Mouse (Mus musculus): Measurements from ENCODE around the gene Klk4. TPM values are rescaled to one million over a fixed set of nuclear protein-coding genes. Genes with fewer than 3 reads are reported as not detected.

Klk4 gene
- polyA plus RNA-seq (2016; fragmentation: Nextera tagmentation; extraction: Ambion mirVana) = 0.15 and 0.20 TPM in 2 replicates

DNA sequence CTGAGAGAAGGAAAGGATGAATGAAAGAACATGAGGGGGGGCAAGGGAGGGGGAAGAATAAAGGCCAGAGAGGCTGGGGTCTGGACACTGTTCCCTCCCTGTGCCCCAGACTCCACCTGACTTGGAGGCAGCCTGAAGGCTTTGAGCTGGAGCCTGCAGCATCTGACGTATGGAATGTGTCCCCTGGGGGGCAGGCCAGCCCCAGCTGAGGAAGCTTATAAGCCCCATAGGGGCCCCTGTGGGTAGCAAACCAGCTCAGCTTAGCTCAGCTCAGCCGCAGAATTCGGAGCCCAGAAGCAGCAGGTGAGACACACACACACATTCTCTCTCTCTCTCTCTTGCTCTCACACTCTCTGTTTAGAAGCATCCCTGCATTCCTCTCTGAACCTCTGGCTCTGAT, at the start of gene Klk4:
Gene Klk4, plus strand, starts transcription at position 249 of the 400 bp plus-strand sequence.
- no peak for ATAC-seq (ENCODE audit: low FRiP score, low read depth)
- Histone ChIP-seq H3K36me3 (no peaks in the 10 kb centered on the region), H3K4me1 (no peaks in the 10 kb centered on the region), H3K4me3 (no peak within 1 kb of the TSS), H3K9ac (no peak within 1 kb of the TSS), H3K4me2 (replicated peaks) (no peak within 1 kb of the TSS), H3K9me3 (no peaks in the 10 kb centered on the region), H3K27me3 (replicated peaks) (no peaks in the 10 kb centered on the region), H3K27ac (no peak within 1 kb of the TSS)
- 21% methylated on average over 3 of the region's 3 CpGs for WGBS

DNA sequence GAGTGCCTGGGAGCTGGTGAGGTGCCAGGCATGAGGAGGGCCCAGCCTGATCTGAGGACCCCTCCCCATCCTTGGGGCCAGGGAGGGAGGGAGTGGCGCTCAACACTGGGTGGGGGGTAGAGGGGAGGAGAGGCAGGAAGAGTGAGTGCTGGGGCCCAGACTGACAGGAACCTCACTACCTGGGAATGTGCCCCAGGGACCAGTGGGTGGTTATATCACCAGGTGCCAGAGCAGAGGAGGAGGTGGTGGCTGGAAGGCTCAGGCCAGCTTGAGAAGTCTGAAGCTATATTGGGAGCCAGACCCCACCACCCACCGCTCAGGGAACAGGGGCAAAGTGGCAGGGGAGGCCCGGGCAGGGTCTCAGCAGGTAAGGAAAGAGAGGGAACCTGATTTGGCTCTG, 39.3 kb upstream of the Klk4 start, which contains the start of gene Klk5:
Gene Klk5, plus strand, starts transcription at position 271 of the 400 bp plus-strand sequence.
- no peaks in the 10 kb centered on the region for H3K4me1 ChIP-seq
- no peaks in the 10 kb centered on the region for H3K27me3 ChIP-seq (replicated peaks)
- no peak within 1 kb of the TSS for H3K4me2 ChIP-seq (replicated peaks)
- no peak within 1 kb of the TSS for H3K9ac ChIP-seq
- ATAC-seq (ENCODE audit: low FRiP score, low read depth) = no peak
- H3K9me3 ChIP-seq = no peaks in the 10 kb centered on the region
- WGBS = 59% methylated on average over 3 of the region's 3 CpGs
- H3K4me3 ChIP-seq = no peak within 1 kb of the TSS
- no peaks in the 10 kb centered on the region for H3K36me3 ChIP-seq
- no peak within 1 kb of the TSS for H3K27ac ChIP-seq

DNA sequence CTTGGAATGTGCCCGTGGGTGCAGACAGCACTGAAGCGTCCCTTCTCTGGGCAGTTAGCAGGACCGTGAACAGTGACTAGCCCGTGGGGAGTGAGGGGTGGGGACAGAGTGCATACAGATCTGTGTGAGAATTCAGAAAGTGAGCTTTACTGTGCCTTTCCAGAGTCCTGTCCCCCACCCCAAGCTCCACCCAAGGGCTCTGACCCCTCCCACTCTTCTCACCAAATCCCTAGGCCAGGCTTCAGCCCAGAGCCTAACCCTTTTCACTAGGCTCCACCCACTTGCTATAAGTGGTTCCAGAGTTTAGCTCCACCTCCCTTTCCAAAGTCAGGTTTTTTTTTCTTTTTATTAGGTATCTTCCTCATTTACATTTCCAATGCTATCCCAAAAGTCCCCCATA, 37.2 kb upstream of the Klk4 start:
- H3K4me3 ChIP-seq = no peak overlapping the region
- H3K9me3 ChIP-seq = no peaks in the 10 kb centered on the region
- H3K27ac ChIP-seq = no peak overlapping the region
- H3K4me2 ChIP-seq (replicated peaks) = no peak overlapping the region
- no peaks in the 10 kb centered on the region for H3K4me1 ChIP-seq
- H3K27me3 ChIP-seq (replicated peaks) = no peaks in the 10 kb centered on the region
- no peaks in the 10 kb centered on the region for H3K36me3 ChIP-seq
- ATAC-seq (ENCODE audit: low FRiP score, low read depth) = no peak
- 90% methylated on average over 4 of the region's 4 CpGs for WGBS
- H3K9ac ChIP-seq = no peak overlapping the region

DNA sequence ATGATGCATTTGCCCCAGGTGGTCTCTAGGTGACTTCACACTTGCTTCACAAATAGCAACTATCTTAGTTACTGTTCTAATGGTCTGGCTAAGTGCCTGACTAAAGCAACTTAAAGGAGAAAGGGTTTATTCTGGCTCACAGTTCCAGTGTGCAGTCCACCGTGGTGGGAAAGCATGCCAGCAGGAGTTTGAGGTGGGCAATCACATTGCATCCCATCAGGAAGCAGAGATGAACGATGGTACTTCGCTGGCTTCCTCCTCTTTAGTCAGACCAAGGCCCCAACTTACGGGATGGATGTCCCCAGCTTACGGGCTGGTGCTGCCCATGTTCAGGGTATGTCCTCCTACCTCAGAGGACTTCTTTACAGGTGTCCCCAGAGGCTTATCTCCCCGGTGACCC, 29.3 kb upstream of the Klk4 start:
- Histone ChIP-seq H3K36me3 (no peaks in the 10 kb centered on the region), H3K4me2 (replicated peaks) (no peak overlapping the region), H3K4me3 (no peak overlapping the region), H3K4me1 (no peaks in the 10 kb centered on the region), H3K27me3 (replicated peaks) (no peaks in the 10 kb centered on the region), H3K9me3 (no peaks in the 10 kb centered on the region), H3K27ac (no peak overlapping the region), H3K9ac (no peak overlapping the region)
- ATAC-seq (ENCODE audit: low FRiP score, low read depth) = no peak
- 91% methylated on average over 6 of the region's 6 CpGs for WGBS

DNA sequence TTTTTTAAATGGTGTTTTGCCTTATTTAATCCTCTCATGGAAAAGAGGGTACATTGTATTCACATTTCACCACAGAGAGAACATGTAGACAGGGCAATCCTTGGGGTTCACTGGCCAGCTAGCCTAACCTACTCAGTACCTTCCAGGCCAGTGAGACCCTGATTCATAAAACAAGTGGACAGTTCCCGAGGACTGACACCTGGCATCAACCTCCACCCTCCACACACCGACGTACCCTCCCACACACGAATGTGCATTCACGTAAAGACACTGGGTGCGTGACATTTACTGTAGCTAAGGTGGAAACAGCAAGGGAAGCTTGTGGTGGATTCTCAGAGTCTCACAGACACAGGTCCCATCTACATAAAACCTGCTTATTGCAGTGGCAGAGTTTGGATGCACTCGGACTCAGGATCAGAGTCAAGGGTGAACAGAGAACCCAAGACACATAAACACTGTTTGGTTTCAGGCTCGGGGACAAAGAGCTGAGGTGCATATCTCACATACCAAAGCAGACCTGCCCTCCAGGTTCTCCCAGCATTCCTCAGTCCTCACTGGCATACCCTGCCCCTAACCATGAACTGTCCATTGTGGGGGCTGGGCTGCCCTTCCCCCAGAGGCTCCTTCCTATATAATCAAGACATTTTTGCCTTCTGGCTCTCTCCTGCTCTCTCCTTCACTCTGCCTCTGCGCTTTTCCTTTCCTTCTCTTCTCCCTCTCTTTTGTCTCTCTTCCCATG, 26.1 kb upstream of the Klk4 start:
- Histone ChIP-seq H3K9me3 (no peaks in the 10 kb centered on the region), H3K9ac (no peak overlapping the region), H3K4me2 (replicated peaks) (no peak overlapping the region), H3K36me3 (no peaks in the 10 kb centered on the region), H3K4me1 (no peaks in the 10 kb centered on the region), H3K27me3 (replicated peaks) (no peaks in the 10 kb centered on the region), H3K4me3 (no peak overlapping the region), H3K27ac (no peak overlapping the region)
- no peak for ATAC-seq (ENCODE audit: low FRiP score, low read depth)
- 84% methylated on average over 9 of the region's 9 CpGs for WGBS

DNA sequence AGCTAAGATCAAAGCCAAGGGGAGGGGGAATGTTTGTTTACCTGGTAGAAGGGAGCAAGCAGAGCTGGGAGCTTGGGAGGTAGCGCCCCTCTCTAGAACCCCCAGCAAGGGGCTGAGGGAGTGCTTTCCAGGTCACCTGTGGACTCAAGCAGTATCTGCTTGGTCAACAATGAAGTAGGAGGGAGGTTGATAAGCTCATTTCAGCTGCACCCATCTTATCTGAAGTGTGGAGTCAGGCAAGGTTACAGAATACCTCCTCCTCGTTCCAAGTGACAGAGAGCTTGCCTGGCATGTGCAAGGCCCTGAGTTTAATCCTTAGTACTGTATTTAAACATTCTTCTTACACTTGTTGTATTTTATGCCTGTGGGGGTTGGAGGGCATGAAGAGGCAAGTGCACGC, 25.3 kb upstream of the Klk4 start:
- no peak for ATAC-seq (ENCODE audit: low FRiP score, low read depth)
- no peak overlapping the region for H3K4me2 ChIP-seq (replicated peaks)
- H3K4me3 ChIP-seq = no peak overlapping the region
- 79% methylated on average over 3 of the region's 3 CpGs for WGBS
- H3K27me3 ChIP-seq (replicated peaks) = no peaks in the 10 kb centered on the region
- no peaks in the 10 kb centered on the region for H3K4me1 ChIP-seq
- no peak overlapping the region for H3K27ac ChIP-seq
- H3K36me3 ChIP-seq = no peaks in the 10 kb centered on the region
- no peaks in the 10 kb centered on the region for H3K9me3 ChIP-seq
- no peak overlapping the region for H3K9ac ChIP-seq

DNA sequence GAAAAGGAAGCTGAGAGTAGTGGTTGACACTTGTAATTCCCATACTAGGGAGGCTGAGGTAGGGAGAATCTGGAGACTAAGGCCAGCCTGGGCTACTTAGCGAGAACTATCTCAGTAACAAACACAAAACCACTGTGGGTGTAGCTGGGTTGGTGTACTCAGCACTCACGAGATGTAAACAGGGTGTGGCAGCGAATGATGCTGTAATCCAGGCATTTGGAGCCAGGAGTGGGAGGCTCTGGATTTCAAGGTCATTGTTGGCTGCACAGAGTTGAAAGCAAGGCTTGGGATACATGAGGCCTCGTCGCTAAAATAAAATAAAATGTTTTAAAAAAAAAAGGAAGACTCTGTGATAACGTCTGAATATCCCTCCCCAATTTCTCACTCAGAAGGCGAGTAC, 24.7 kb upstream of the Klk4 start:
- H3K4me3 ChIP-seq = no peak overlapping the region
- H3K36me3 ChIP-seq = no peaks in the 10 kb centered on the region
- WGBS = 86% methylated on average over 7 of the region's 7 CpGs
- H3K27ac ChIP-seq = no peak overlapping the region
- no peaks in the 10 kb centered on the region for H3K4me1 ChIP-seq
- no peak overlapping the region for H3K9ac ChIP-seq
- no peak for ATAC-seq (ENCODE audit: low FRiP score, low read depth)
- no peaks in the 10 kb centered on the region for H3K9me3 ChIP-seq
- H3K4me2 ChIP-seq (replicated peaks) = no peak overlapping the region
- no peaks in the 10 kb centered on the region for H3K27me3 ChIP-seq (replicated peaks)

DNA sequence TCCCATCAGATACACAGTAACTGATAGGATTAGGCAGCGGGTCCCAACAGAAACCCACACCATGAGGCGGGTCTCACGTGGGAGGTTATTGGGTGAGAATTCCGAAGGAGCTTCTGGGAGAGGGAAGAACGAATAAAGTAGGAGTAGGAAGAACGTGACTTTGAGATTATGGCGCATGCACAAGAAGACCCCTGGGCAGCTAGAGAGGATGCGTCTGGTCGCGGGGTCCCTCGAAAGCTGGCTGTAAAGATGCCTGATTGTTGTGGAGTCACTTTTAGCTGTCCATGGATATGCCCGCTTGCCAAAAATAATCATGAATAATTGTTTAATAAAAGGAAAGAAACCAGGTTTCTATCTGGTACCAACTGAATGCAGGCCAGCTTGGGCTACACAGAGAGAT, 23.5 kb upstream of the Klk4 start:
- Histone ChIP-seq H3K9ac (no peak overlapping the region), H3K9me3 (no peaks in the 10 kb centered on the region), H3K36me3 (no peaks in the 10 kb centered on the region), H3K27ac (no peak overlapping the region), H3K4me3 (no peak overlapping the region), H3K4me2 (replicated peaks) (no peak overlapping the region), H3K27me3 (replicated peaks) (no peaks in the 10 kb centered on the region), H3K4me1 (no peaks in the 10 kb centered on the region)
- no peak for ATAC-seq (ENCODE audit: low FRiP score, low read depth)
- WGBS = 92% methylated on average over 12 of the region's 12 CpGs

DNA sequence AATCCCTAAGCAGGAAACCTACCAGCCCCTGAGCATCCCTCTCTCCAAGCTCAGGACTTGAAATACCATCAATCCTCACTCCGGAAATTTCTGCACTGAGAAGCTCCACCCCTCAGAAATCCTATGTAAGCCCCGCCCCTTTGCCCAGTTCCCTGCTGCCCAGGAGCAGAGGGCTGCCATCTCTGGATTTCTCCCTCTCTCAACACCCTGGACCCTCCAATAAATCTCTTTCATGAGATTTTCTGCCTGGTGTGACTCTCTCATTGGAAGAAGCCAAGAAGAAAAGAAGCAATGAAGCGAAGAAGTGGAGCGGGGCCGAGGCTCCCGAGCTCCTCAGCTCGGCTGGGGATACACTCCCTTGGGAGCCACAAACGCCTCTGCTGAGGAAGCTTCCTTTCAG, 20.5 kb upstream of the Klk4 start:
- H3K36me3 ChIP-seq = no peaks in the 10 kb centered on the region
- no peak overlapping the region for H3K4me3 ChIP-seq
- 50% methylated on average over 8 of the region's 8 CpGs for WGBS
- H3K9me3 ChIP-seq = no peaks in the 10 kb centered on the region
- no peak overlapping the region for H3K9ac ChIP-seq
- no peak overlapping the region for H3K27ac ChIP-seq
- no peaks in the 10 kb centered on the region for H3K27me3 ChIP-seq (replicated peaks)
- 0 out of 2 replicates have a peak, but pooled peaks have one; percentile 17 for ATAC-seq (ENCODE audit: low FRiP score, low read depth)
- H3K4me1 ChIP-seq = no peaks in the 10 kb centered on the region
- H3K4me2 ChIP-seq (replicated peaks) = no peak overlapping the region

DNA sequence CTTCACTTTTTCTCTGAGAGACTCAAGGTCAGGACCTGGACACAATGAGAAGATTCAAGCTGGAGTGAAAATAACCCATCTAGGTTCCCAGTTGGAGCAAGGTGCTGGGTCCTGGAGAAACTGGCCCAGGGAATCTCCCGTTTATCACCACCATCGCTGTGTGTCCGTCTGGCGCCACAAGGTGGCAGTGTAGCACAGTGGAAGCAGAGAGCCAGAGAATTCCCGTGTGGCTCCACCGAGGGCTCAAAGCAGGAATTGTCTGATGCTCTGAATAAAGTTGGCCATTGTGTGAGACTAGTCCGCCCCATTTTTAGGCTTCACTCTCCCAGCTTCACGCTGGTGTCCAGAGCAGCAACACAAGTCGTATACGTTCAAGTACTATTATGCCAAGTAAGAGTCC, 7.7 kb upstream of the Klk4 start:
- ATAC-seq (ENCODE audit: low FRiP score, low read depth) = peak; percentile 65
- 4% methylated on average over 10 of the region's 10 CpGs for whole genome bisulfite sequencing

DNA sequence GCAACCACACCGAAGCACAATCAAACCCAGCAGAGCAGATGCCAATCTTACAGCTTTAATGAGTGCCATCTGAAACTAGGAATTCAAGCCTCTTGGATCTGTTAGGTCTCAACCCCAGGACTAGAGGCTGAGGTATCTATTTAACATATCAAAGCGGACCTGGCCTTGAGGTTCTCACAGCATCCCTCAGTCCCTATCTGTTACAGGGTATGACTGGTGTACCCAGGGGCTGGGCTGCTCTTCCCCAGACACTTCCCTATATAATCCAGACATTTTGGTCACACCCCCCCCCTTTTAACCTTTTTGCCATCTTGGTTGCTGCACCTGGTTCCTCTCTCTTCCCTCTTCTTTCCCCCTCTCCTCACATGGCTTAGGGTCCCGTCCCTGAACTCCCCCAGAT, 7.3 kb upstream of the Klk4 start:
- no peak overlapping the region for H3K9ac ChIP-seq
- H3K36me3 ChIP-seq = no peaks in the 10 kb centered on the region
- no peaks in the 10 kb centered on the region for H3K27me3 ChIP-seq (replicated peaks)
- ATAC-seq (ENCODE audit: low FRiP score, low read depth) = no peak; the same call in none of the 2 replicates
- H3K4me1 ChIP-seq = no peaks in the 10 kb centered on the region
- no peak overlapping the region for H3K4me2 ChIP-seq (replicated peaks)
- 73% methylated on average over 3 of the region's 3 CpGs for WGBS
- H3K9me3 ChIP-seq = no peaks in the 10 kb centered on the region
- no peak overlapping the region for H3K4me3 ChIP-seq
- no peak overlapping the region for H3K27ac ChIP-seq

More for the DNA sequence above, 7.7 kb upstream of the Klk4 start:
- Histone ChIP-seq H3K27me3 (replicated peaks) (no peaks in the 10 kb centered on the region), H3K36me3 (no peaks in the 10 kb centered on the region), H3K9ac (no peak overlapping the region), H3K4me3 (no peak overlapping the region), H3K4me1 (no peaks in the 10 kb centered on the region), H3K4me2 (replicated peaks) (no peak overlapping the region), H3K9me3 (no peaks in the 10 kb centered on the region), H3K27ac (no peak overlapping the region)

DNA sequence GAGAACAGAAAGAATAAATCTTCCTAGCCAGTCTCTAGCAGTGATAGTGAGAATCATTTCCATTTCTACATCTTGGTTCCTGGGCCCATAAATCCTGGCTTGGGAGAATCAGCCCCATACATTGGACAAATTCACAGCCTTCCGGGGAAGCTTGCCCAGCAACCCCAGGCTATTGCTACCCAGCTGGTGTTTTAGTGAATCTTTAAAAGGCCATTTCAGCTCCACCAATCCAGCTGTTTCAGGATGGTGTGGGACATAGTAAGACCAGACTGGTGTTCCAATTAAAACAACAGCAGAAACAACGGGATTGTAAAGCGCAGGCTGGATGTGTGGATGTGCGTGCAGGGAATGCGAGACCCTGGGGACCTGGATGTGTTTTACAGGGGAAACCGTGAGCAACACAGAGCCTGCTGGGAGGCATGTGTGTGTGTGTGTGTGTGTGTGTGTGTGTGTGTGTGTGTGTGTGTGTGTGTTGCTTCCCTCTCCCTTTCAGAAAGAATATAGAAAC, 6.0 kb upstream of the Klk4 start:
- no peaks in the 10 kb centered on the region for H3K9me3 ChIP-seq
- no peaks in the 10 kb centered on the region for H3K27me3 ChIP-seq (replicated peaks)
- ATAC-seq (ENCODE audit: low FRiP score, low read depth) = peak; percentile 51; the same call in 1 of the 2 replicates
- no peak overlapping the region for H3K27ac ChIP-seq
- H3K4me2 ChIP-seq (replicated peaks) = no peak overlapping the region
- 51% methylated on average over 6 of the region's 6 CpGs for WGBS
- H3K4me1 ChIP-seq = no peaks in the 10 kb centered on the region
- H3K4me3 ChIP-seq = no peak overlapping the region
- no peak overlapping the region for H3K9ac ChIP-seq
- no peaks in the 10 kb centered on the region for H3K36me3 ChIP-seq

DNA sequence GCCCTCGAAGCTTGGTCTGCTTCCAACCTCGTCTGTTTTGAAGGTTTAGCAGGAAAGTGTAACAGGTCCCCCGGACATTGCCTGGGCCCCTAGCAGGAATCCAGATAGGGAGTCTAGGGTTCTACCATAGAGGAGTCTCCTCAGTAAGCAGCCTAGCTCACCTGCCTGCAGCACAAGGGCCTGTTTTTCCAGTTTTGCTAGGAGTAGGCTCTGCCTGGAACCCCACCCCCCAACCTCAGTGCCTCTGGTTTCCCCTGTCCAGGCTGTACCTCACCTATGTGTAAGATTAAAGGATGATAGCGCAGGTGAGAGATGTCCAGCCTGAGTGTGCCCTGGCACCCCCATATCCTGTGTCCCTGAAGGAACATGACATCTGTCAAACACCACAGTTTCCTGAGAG, 4.5 kb upstream of the Klk4 start:
- H3K9ac ChIP-seq = no peak overlapping the region
- no peak overlapping the region for H3K4me2 ChIP-seq (replicated peaks)
- H3K4me3 ChIP-seq = no peak overlapping the region
- no peaks in the 10 kb centered on the region for H3K27me3 ChIP-seq (replicated peaks)
- ATAC-seq (ENCODE audit: low FRiP score, low read depth) = no peak
- H3K36me3 ChIP-seq = no peaks in the 10 kb centered on the region
- WGBS = 84% methylated on average over 4 of the region's 4 CpGs
- H3K4me1 ChIP-seq = no peaks in the 10 kb centered on the region
- H3K27ac ChIP-seq = no peak overlapping the region
- no peaks in the 10 kb centered on the region for H3K9me3 ChIP-seq
